Mouse (Mus musculus): ENCODE results near the gene Elf3.

GRCm38 (mm10) chr1:135204196-135205126 lies 53.9 kb downstream of the Elf3 start:
- TF ChIP-seq CHD2 (IDR thresholded peaks at IDR 0.05; ENCODE audit: low read depth, low read length) (no peak), ZNF384 (IDR thresholded peaks at IDR 0.05; ENCODE audit: low read depth, low read length) (no peak), ZC3H11A (IDR thresholded peaks at IDR 0.05; ENCODE audit: borderline replicate concordance, low read depth, low read length) (no peak), HCFC1 (IDR thresholded peaks at IDR 0.05; ENCODE audit: borderline replicate concordance, insufficient read depth, low read length) (no peak)

Data from ES-E14 (cell line).